Mouse (Mus musculus): Measurements from ENCODE around the gene Olfr1322.

Olfr1322 gene

GRCm38 (mm10) chrX:49891383-49891782 is at the start of gene Olfr1322:
Gene Olfr1322 (minus strand): TSS chrX:49891483.
- DNase-seq (ENCODE audit: low spot score), result no peak

- DNase-seq (ENCODE audit: low spot score), result no peak
Observed at GRCm38 (mm10) chrX:49877651-49878349, 13.5 kb downstream of the Olfr1322 start.

Measured in T-cell, adult 2 months (primary cell).